Mouse (Mus musculus): ENCODE measurements at regions not wholly inside any gene's neighbourhood (a gene's known extent, or its start where the extent isn't known, plus 50 kb on each side); places are given as distances from the start of the nearest gene placed in this dataset.

- in situ Hi-C loops (cut with MboI; ENCODE audit: low pct_unique_long_range_greater_than_20kb in 1 of 2, low sequenced_read_pairs in 2 of 2, unreplicated experiment in 1 of 2) = loop anchor here in 1 of 2 experiments (25.0 kb wide), 1 partner anchor 91 kb away; no protein-coding TSS in a partner anchor
Observed at GRCm38 (mm10) chr14:31970851-31971250, 57.9 kb upstream of the Galnt15 start.

- in situ Hi-C loops (cut with MboI; ENCODE audit: low pct_unique_long_range_greater_than_20kb in 1 of 2, low sequenced_read_pairs in 2 of 2, unreplicated experiment in 1 of 2) = loop anchor here in 1 of 2 experiments (25.0 kb wide), 1 partner anchor 89 kb away; no protein-coding TSS in a partner anchor
Observed at GRCm38 (mm10) chr14:31973702-31974101, 55.1 kb upstream of the Galnt15 start.

DNA sequence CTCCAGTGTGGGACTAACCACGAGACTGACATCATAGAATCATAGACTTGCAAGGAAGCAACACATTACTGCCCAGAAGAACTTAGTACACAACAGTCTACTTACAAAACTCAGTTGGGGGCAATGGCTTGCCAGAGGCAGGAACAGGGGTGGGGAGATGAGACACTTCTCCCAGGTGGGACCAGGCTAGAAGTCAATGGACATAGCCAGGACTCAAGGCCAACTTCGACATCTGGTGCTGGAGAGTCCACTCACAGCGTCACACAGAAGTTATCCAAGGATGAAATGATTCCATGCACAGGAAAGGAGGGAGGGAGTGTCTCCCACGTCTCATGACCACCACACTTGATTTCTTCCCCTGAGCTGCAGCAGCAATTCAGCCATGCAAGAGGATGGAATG, 50.6 kb upstream of the Galnt15 start:
- in situ Hi-C loops (cut with MboI; ENCODE audit: low pct_unique_long_range_greater_than_20kb in 1 of 2, low sequenced_read_pairs in 2 of 2, unreplicated experiment in 1 of 2) = no loop called here

DNA sequence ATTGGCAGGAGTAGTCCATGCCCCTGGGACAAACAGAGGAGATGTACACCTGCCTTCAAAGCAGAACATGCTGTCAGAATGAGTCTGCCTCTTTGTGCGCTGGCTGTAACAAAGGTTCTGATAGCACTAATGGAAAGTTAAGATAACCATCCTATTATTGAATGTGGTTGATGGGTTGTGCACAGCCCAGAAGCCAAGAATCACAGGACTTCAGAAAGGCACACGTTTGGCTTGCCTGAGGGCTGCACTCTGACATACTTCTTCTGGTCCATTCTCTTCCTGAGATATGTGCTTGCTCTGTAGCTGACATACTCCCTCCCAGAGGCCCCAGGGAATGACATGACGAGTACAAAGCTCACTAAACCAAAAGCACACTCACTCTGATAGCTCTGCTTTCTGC, 50.1 kb upstream of the Galnt15 start:
- in situ Hi-C loops (cut with MboI; ENCODE audit: low pct_unique_long_range_greater_than_20kb in 1 of 2, low sequenced_read_pairs in 2 of 2, unreplicated experiment in 1 of 2) = no loop called here

Data from mouse embryonic stem cell (cell line).